Mouse (Mus musculus) limb, embryonic 11.5 days (tissue): ENCODE measurements around the gene Reps2. TPM values are rescaled to one million over a fixed set of nuclear protein-coding genes. Genes with fewer than 3 reads are reported as not detected.

Experiments
- ATAC-seq: fragments of 200-750 bp; cut with Nextera tagmentation; 2 replicates; pipeline ENCODE4 v1.8.0; 2017; ENCODE audit warnings: low read depth; ENCODE audit not compliant: insufficient number of reproducible peaks, low FRiP score, low TSS enrichment
- DNase-seq: peaks from one replicate; pipeline ENCODE4 v3.0.0-alpha.2; 2015; ENCODE audit warnings: low spot score
- H3K27ac ChIP-seq: fragments of 300-500 bp; sonication (generic); replicated peaks from 2 replicates; pipeline ENCODE4 v1.5.1; 2014; ENCODE audit warnings: low read depth, mild to moderate bottlenecking, low read length
- H3K27me3 ChIP-seq: fragments of 300-500 bp; sonication (generic); 2 replicates; pipeline ENCODE4 v1.6.1; 2014; ENCODE audit warnings: mild to moderate bottlenecking, low read length, mixed read lengths; ENCODE audit not compliant: control insufficient read depth, insufficient read depth
- H3K36me3 ChIP-seq: fragments of 300-500 bp; sonication (generic); 2 replicates; pipeline ENCODE4 v1.6.1; 2014; ENCODE audit warnings: mild to moderate bottlenecking, low read length, moderate library complexity, mixed read lengths; ENCODE audit not compliant: control insufficient read depth, insufficient read depth
- H3K4me1 ChIP-seq: fragments of 300-500 bp; sonication (generic); 2 replicates; pipeline ENCODE4 v1.6.1; 2014; ENCODE audit warnings: low read length, mixed read lengths; ENCODE audit not compliant: control insufficient read depth, insufficient read depth
- H3K4me2 ChIP-seq: fragments of 300-500 bp; sonication (generic); 2 replicates; pipeline ENCODE4 v1.6.1; 2014; ENCODE audit warnings: low read depth, mild to moderate bottlenecking, moderate library complexity; ENCODE audit not compliant: severe bottlenecking
- H3K4me3 ChIP-seq: fragments of 300-500 bp; sonication (generic); 2 replicates; pipeline ENCODE4 v1.5.1; 2014; ENCODE audit warnings: low read depth, low read length
- H3K9ac ChIP-seq: fragments of 300-500 bp; sonication (generic); 2 replicates; pipeline ENCODE4 v1.6.1; 2014; ENCODE audit warnings: mild to moderate bottlenecking, low read length
- H3K9me3 ChIP-seq: fragments of 300-500 bp; sonication (generic); 2 replicates; pipeline ENCODE4 v1.6.1; 2016; ENCODE audit warnings: low read length; ENCODE audit not compliant: control insufficient read depth
- WGBS: fragments of 180-500 bp; shearing (Covaris S2); extraction: QIAGEN DNeasy Blood & Tissue Kit; methylation state at CpG from one replicate; pipeline ENCODE4 v1.1.7; 2014; 5-methylcytosine and 5-hydroxymethylcytosine counted together
- polyA plus RNA-seq: library from polyadenylated mRNA; unstranded; fragments of >200 nt; fragmentation: Nextera tagmentation; extraction: Ambion mirVana; gene quantifications from 2 replicates; pipeline ENCODE4 v1.2.1, GENCODE M21; 2014

Gene Reps2
- polyA plus RNA-seq, 1 experiment from 2014 or later: 0.44 TPM

- DNase-seq (no peak), ATAC-seq (no peak)
- Histone ChIP-seq H3K27me3 (no peaks in the 10 kb centered on the region), H3K27ac (no peak overlapping the region), H3K9me3 (no peaks in the 10 kb centered on the region), H3K4me3 (no peak overlapping the region), H3K4me2 (no peak overlapping the region), H3K36me3 (no peaks in the 10 kb centered on the region), H3K4me1 (no peaks in the 10 kb centered on the region), H3K9ac (no peak overlapping the region)
Observed at GRCm38 (mm10) chrX:162651125-162651524, 7.7 kb upstream of the Reps2 start.

- ATAC-seq: no peak
- WGBS: 14% methylated on average over 4 of the region's 4 CpGs
- Histone ChIP-seq H3K36me3 (no peaks in the 10 kb centered on the region), H3K9ac (no peak overlapping the region), H3K4me3 (peak overlapping the region; percentile 44), H3K27ac (no peak overlapping the region), H3K9me3 (no peaks in the 10 kb centered on the region), H3K4me2 (peak overlapping the region; percentile 84), H3K4me1 (no peaks in the 10 kb centered on the region), H3K27me3 (peaks cover 16% of the 10 kb centered on the region)
- no peak for DNase-seq
Observed at GRCm38 (mm10) chrX:162643789-162644092, 292 bp upstream of the Reps2 start.

GRCm38 (mm10) chrX:162642402-162643090 is 903 bp downstream of the Reps2 start:
- Histone ChIP-seq H3K27me3 (peaks cover 16% of the 10 kb centered on the region), H3K36me3 (no peaks in the 10 kb centered on the region), H3K27ac (no peak overlapping the region), H3K9me3 (no peaks in the 10 kb centered on the region), H3K4me2 (peak overlapping the region; percentile 84), H3K9ac (no peak overlapping the region), H3K4me1 (no peaks in the 10 kb centered on the region), H3K4me3 (peak overlapping the region; percentile 44; the same call in 1 of the 2 replicates)
- WGBS: 49% methylated on average over 11 of the region's 11 CpGs
- no peak for DNase-seq
- ATAC-seq: 0 out of 2 replicates have a peak, but pooled peaks have one; percentile 13

DNA sequence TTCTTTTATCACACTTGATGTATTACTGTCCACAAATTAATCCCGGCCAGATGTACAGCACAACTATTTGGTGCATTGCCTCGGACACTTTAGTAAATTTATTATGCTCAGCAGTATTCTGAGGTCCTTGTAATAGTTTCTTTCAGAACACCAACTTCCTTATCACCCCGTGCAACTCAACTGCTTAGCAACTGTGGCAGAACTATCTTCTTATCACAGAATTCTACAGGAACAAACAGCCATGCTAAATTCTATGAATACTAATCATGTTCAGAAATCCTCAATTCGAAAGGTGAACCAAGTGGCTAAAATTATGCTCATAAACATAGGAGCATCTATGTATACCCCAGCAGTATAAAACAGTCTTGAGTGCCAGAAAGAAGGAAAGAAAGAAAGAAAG is 1.7 kb downstream of the Reps2 start:
- no peak overlapping the region for H3K4me3 ChIP-seq
- WGBS: 79% methylated on average over 4 of the region's 4 CpGs
- ATAC-seq (no peak), DNase-seq (no peak)
- H3K27me3 ChIP-seq: peaks cover 19% of the 10 kb centered on the region
- H3K4me1 ChIP-seq: no peaks in the 10 kb centered on the region
- no peaks in the 10 kb centered on the region for H3K36me3 ChIP-seq
- no peak overlapping the region for H3K4me2 ChIP-seq
- H3K9ac ChIP-seq: no peak overlapping the region
- no peak overlapping the region for H3K27ac ChIP-seq
- no peaks in the 10 kb centered on the region for H3K9me3 ChIP-seq

DNA sequence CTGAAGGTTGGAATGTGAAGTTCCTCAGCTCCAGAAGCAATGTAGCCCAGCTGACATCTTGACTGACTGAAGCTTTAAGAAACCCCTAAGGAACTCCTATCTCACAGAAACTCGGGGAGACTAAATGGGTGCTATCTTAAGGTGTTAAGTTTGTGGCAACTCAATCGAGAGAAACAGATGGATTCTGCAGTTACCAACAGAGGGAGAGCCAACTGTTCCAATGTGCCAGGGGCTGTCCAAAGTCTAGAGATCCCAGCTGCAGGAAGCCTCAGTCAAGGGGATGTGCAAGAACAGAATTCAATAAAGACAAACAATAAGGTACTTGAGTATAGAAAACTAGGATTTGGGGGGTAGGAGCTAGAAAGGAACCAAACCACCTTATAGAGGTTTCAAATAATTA is 8.3 kb downstream of the Reps2 start:
- no peaks in the 10 kb centered on the region for H3K4me1 ChIP-seq
- H3K27ac ChIP-seq: no peak overlapping the region
- H3K36me3 ChIP-seq: no peaks in the 10 kb centered on the region
- H3K27me3 ChIP-seq: 0 out of 2 replicates have a peak, but pooled peaks cover 3% of the 10 kb centered on the region
- no peak overlapping the region for H3K9ac ChIP-seq
- ATAC-seq: no peak
- WGBS: 29% methylated on average over 2 of the region's 2 CpGs
- H3K9me3 ChIP-seq: no peaks in the 10 kb centered on the region
- H3K4me2 ChIP-seq: no peak overlapping the region
- no peak for DNase-seq
- no peak overlapping the region for H3K4me3 ChIP-seq

DNA sequence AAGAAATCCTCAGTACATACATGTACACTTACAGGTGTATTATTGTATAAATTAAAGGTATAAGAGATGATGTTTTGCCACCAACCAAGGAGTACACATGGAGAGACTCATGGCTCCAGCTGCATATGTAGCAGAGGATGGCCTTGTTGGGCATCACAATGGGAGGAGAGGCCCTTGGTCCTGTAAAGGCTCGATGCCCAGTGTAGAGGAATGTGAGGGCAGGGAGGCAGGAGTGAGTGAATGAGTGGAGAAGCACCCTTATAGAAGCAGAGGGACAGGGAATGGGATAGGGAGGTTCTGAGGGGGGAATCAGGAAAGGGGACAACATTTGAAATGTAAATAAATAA is 21.4 kb downstream of the Reps2 start:
- ATAC-seq: no peak
- WGBS: 63% methylated on average over 1 of the region's 1 CpGs

DNA sequence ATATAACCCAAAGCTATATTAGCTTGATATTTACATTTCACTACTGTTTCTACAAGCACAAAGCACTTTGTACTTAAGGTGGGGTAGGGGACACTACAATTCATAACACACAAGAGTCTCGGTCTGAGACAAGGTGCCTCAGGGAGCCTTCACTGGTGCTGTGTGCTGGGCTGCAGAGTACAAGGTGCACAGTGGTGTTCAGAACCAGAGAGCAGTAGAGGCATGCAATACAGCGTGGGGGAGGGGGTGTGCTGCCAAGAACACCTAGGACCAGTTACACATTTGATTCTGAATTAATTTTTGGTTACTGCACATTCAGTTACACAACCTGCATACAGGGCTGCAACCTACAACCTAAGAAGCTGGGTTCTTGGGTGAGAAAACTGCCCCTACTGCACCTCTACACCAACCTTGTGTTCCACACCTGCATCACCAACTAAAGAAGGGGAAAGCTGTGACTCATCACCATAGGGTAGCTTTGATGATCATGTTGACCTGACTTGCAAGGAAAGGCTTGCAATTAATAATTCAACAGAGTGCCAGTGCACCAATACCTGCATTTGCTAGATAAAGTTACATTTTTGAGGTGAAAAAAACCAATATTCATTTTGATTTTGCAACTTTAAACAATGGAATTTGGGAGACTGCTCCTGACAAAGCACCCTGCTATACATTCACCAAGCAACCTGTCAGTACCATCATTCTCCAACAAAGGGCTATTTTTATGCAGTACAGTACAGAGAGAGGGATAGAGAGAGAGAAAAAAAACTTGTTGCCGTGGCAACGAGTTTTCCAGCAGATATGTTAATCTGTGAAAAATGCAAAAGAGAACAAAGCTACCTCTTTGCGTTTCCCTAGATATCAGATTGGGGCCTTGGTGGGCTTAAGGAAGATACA is 22.0 kb downstream of the Reps2 start:
- WGBS: 77% methylated on average over 5 of the region's 5 CpGs
- ATAC-seq (no peak), DNase-seq (no peak)
- Histone ChIP-seq H3K9ac (no peak overlapping the region), H3K27me3 (no peaks in the 10 kb centered on the region), H3K4me2 (no peak overlapping the region), H3K36me3 (no peaks in the 10 kb centered on the region), H3K27ac (no peak overlapping the region), H3K4me3 (no peak overlapping the region), H3K4me1 (no peaks in the 10 kb centered on the region), H3K9me3 (no peaks in the 10 kb centered on the region)

More for the DNA sequence above, 21.4 kb downstream of the Reps2 start:
- DNase-seq: no peak
- Histone ChIP-seq H3K36me3 (no peaks in the 10 kb centered on the region), H3K4me1 (no peaks in the 10 kb centered on the region), H3K4me2 (no peak overlapping the region), H3K27me3 (no peaks in the 10 kb centered on the region), H3K9ac (no peak overlapping the region), H3K9me3 (no peaks in the 10 kb centered on the region), H3K4me3 (no peak overlapping the region), H3K27ac (no peak overlapping the region)

DNA sequence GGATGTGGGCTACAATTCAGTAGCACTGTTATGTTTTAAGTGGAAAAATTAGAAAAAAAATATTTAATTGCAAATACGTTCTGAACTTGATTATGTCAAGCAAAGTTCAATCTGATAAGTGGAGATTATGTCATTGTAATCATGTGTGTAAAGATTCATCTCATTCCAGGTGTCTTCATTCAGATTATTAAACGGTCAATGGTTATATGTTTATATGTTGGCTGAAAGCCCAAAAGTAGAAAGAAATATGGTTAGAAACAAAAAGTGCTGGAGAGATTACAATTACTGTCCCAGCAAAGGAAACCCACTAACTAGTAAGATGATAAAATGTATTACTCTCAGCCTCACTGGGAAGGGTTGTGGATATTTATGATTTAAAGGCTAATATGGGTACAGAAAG is 23.7 kb downstream of the Reps2 start:
- Histone ChIP-seq H3K36me3 (no peaks in the 10 kb centered on the region), H3K9ac (no peak overlapping the region), H3K9me3 (no peaks in the 10 kb centered on the region), H3K27ac (no peak overlapping the region), H3K4me3 (no peak overlapping the region), H3K4me1 (no peaks in the 10 kb centered on the region), H3K27me3 (no peaks in the 10 kb centered on the region), H3K4me2 (no peak overlapping the region)
- 80% methylated on average over 2 of the region's 2 CpGs for WGBS
- ATAC-seq (no peak), DNase-seq (no peak)
